Mouse (Mus musculus) central nervous system, embryonic 11.5 days (tissue): ENCODE measurements around the gene Ldb3. TPM values are rescaled to one million over a fixed set of nuclear protein-coding genes. Genes with fewer than 3 reads are reported as not detected.

ENCODE experiments used
- polyA plus RNA-seq: library from polyadenylated mRNA; depleted of rRNA; stranded (reverse); fragments of >200 nt; gene quantifications from 2 replicates; pipeline ENCODE4 v1.2.3, GENCODE M21; 2012; rRNA removed

The Ldb3 gene
- polyA plus RNA-seq: 1.8 and 6.4 TPM in 2 replicates

DNA sequence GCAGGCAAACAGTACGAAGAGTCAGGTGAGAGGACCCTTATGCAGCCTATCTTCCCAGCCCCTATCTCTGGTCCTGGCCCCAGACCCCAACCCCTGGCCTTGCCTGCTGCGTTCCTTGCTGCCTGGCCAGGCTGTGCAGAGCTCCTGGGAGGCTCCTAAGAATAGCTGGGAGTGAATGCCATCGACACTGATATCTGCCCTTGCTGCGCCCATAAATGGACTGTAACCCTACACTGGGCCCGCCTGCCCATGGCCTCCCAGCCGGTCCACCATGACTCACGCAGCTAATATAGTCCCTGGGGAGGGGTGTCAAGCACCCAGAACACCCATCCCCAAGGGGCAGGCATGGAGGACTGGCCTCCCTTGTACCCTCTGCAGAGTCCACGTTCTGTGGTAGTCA, at the start of gene Ldb3:
TSS of gene Ldb3 (minus strand) at position 185 of the 400 bp plus-strand sequence.

DNA sequence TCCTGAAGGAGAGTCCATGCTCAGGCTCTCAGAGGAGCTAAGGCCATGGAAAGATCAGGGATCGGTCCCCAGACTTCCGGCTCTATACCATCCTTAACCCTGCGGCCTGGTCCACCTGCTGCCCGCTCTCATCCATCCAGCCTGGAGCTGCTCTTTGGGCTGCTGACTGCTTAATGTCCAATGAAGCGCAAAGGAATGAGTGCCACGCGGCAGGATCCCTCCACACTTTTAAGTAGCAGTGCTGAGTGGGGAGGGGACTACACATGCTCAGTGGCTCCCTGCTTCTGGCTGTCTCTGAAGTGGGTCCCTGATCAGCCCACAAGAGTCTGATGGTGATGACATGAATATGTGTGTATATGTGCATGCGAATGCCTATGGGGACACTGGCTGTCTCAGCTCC, 11.5 kb upstream of the Ldb3 start, which contains the start of gene Opn4:
TSS of gene Opn4 (minus strand) at position 202 of the 400 bp plus-strand sequence.

DNA sequence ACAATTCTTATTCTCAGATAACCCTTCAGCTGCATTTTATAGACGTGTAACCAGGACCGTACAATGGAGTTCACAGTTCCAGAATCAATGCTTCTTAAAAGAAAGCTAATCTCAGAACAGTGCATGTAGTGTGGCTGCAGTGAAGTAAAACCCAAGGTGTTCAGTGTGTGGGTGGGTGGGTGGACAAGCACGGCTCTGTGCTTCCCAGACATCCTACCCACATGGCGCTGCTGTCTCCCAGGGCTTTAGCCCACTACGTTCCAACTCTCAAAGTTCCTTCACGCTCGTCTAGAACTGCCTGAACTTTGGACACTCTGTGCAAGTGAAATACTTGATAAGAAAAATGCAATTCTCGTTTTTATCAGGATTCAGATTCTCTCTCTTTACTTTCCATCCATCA, 65.8 kb downstream of the Ldb3 start, which contains the start of gene 9230112D13Rik:
TSS of gene 9230112D13Rik (minus strand) at position 101 of the 400 bp plus-strand sequence.

DNA sequence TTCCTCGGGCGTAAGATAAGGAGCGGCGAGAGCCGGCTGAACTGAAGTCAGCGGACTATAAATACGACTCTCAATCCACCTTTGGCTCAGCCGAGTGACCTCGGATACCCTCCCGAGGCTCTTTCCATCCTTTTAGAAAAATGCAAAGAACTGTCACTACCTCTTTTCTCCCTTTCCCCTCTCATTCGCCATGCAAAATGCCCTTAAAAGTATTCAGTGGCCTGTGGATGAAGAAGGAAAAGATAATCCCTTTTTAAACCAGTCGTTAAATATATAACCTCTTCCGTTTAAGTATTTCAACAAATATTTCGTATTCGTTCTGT, 85.2 kb downstream of the Ldb3 start, which contains the start of gene Bmpr1a:
TSS of gene Bmpr1a (minus strand) at position 17 of the 323 bp plus-strand sequence.

Other genes with a start within 250 kb of the Ldb3 start
- gene Fam25c, start 233.2 kb downstream of the Ldb3 start, polyA plus RNA-seq: not detected in 2 replicates
- gene Sncg, start 213.9 kb downstream of the Ldb3 start, polyA plus RNA-seq: 82.5 and 132 TPM in 2 replicates
- gene Mmrn2, start 213.2 kb downstream of the Ldb3 start, polyA plus RNA-seq: 4.0 and 5.0 TPM in 2 replicates
- 29.4 and 52.5 TPM in 2 replicates for gene Bmpr1a, start 85.3 kb downstream of the Ldb3 start, polyA plus RNA-seq
- gene 9230112D13Rik, start 65.9 kb downstream of the Ldb3 start, polyA plus RNA-seq: not detected in 2 replicates
- 0.12 and 0.16 TPM in 2 replicates for gene Opn4, start 11.5 kb upstream of the Ldb3 start, polyA plus RNA-seq
- 30.4 and 39.2 TPM in 2 replicates for gene Wapl, start 85.2 kb upstream of the Ldb3 start, polyA plus RNA-seq
- 1.1 and 1.3 TPM in 2 replicates for gene Grid1, start 231.4 kb upstream of the Ldb3 start, polyA plus RNA-seq